Mouse (Mus musculus) embryonic facial prominence, embryonic 13.5 days (tissue): ENCODE results near the gene Ppp2r2c. TPM values are rescaled to one million over a fixed set of nuclear protein-coding genes. Genes with fewer than 3 reads are reported as not detected.

ENCODE experiments used
- ATAC-seq: fragments of 200-750 bp; cut with Nextera tagmentation; 2 replicates; pipeline ENCODE4 v1.8.0; 2017; ENCODE audit warnings: low read depth; ENCODE audit not compliant: insufficient number of reproducible peaks, insufficient read depth, low FRiP score, low TSS enrichment
- H3K27ac ChIP-seq: fragments of 300-500 bp; sonication (generic); 2 replicates; pipeline ENCODE4 v1.5.1; 2015; ENCODE audit warnings: moderate library complexity, mild to moderate bottlenecking, inconsistent platforms
- H3K27me3 ChIP-seq: fragments of 300-500 bp; sonication (generic); 2 replicates; pipeline ENCODE4 v1.6.1; 2015; ENCODE audit warnings: mild to moderate bottlenecking, inconsistent platforms
- H3K36me3 ChIP-seq: fragments of 300-500 bp; sonication (generic); 2 replicates; pipeline ENCODE4 v1.6.1; 2015; ENCODE audit warnings: mild to moderate bottlenecking, inconsistent platforms
- H3K4me1 ChIP-seq: fragments of 300-500 bp; sonication (generic); 2 replicates; pipeline ENCODE4 v1.6.1; 2015; ENCODE audit warnings: inconsistent platforms
- H3K4me2 ChIP-seq: fragments of 300-500 bp; sonication (generic); 2 replicates; pipeline ENCODE4 v1.6.1; 2015; ENCODE audit warnings: moderate library complexity, mild to moderate bottlenecking, inconsistent platforms
- H3K4me3 ChIP-seq: fragments of 300-500 bp; sonication (generic); 2 replicates; pipeline ENCODE4 v1.5.1; 2015; ENCODE audit warnings: mild to moderate bottlenecking, inconsistent platforms
- H3K9ac ChIP-seq: fragments of 300-500 bp; sonication (generic); 2 replicates; pipeline ENCODE4 v1.6.1; 2015; ENCODE audit warnings: mild to moderate bottlenecking, inconsistent platforms
- H3K9me3 ChIP-seq: fragments of 300-500 bp; sonication (generic); 2 replicates; pipeline ENCODE4 v1.6.1; 2016; ENCODE audit warnings: inconsistent platforms
- WGBS: fragments of 180-500 bp; shearing (Covaris S2); methylation state at CpG from one replicate; pipeline ENCODE4 v1.1.7; 2015; ENCODE audit warnings: mixed read lengths; 5-methylcytosine and 5-hydroxymethylcytosine counted together
- polyA plus RNA-seq: library from polyadenylated mRNA; unstranded; fragments of >200 nt; fragmentation: Nextera tagmentation; extraction: Ambion mirVana; gene quantifications from 2 replicates; pipeline ENCODE4 v1.2.1, GENCODE M21; 2015

The Ppp2r2c gene
- polyA plus RNA-seq, 1 experiment from 2014 or later, result 0.35 TPM

DNA sequence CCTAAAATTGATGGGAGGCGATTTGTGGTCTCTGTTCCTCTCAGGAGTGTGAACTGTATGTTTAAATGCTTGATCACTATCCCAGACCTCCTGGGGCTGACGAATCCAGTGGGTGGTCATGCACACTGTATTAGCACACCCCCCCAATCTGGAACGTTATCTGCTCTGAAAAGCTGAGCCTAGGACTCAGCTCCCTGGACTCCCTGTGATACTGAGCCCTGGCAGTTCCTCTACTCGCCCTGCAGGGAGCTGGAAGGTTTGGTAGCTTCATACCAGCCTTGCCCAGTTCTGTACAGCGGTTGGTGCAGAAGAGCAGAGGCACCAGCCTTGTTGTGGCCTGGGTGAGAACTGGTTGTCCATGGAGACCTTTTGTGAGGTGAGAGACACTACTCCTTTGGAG is 31.1 kb downstream of the Ppp2r2c start:
- 75% methylated on average over 5 of the region's 5 CpGs for WGBS
- H3K27ac ChIP-seq, result no peak overlapping the region
- H3K4me1 ChIP-seq, result peaks cover 9% of the 10 kb centered on the region; the same call in 1 of the 2 replicates
- H3K9ac ChIP-seq, result no peak overlapping the region
- no peak for ATAC-seq
- no peaks in the 10 kb centered on the region for H3K9me3 ChIP-seq
- H3K27me3 ChIP-seq, result no peaks in the 10 kb centered on the region
- H3K4me3 ChIP-seq, result no peak overlapping the region
- H3K4me2 ChIP-seq, result no peak overlapping the region
- no peaks in the 10 kb centered on the region for H3K36me3 ChIP-seq

DNA sequence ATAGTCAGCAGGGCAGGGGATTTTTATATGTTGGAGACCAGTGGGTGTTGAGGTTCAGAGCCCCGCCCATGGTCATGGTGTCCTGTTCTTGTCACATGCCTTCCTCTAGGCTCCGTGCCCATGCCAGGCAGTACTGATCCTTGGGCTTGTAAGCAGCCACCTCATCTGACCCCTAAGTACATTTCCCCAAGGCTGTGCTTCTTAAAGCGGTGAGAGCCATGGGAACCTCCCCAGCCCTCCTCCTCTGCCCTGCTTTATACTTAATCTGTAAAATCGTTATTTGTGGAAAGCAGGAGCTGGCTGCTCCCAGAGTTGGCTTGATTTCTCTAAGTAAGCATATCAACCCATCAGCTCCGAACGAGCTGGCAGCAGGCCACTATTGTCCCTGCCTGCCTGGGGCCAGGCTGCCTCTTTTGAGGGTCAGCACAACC is 31.9 kb downstream of the Ppp2r2c start:
- no peaks in the 10 kb centered on the region for H3K36me3 ChIP-seq
- no peak overlapping the region for H3K4me2 ChIP-seq
- 54% methylated on average over 6 of the region's 6 CpGs for WGBS
- H3K27me3 ChIP-seq, result no peaks in the 10 kb centered on the region
- ATAC-seq, result no peak
- H3K4me3 ChIP-seq, result no peak overlapping the region
- H3K27ac ChIP-seq, result no peak overlapping the region
- H3K9me3 ChIP-seq, result no peaks in the 10 kb centered on the region
- H3K4me1 ChIP-seq, result peaks cover 9% of the 10 kb centered on the region; the same call in 1 of the 2 replicates
- no peak overlapping the region for H3K9ac ChIP-seq

DNA sequence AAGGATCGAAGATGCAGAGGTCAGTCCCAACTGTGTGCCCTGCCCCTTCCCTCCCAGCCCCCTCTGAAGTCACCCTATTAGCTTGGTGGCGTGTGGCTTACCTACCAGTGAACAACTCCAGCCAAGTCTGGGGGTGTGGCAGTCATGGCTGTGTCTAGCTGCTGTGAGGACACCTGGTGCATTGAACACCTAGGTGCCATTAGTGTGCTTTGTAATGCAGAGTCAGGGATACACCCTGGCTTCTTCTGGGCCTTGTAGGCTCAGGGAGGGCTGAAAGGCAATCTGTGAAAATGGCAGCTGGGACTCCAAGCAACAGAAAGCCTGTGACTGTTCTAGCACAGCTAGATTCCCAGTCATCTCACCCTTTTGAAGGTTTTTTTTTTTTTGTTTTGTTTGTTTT is 34.5 kb downstream of the Ppp2r2c start:
- H3K9ac ChIP-seq, result no peak overlapping the region
- peaks cover 12% of the 10 kb centered on the region; the same call in 1 of the 2 replicates for H3K4me1 ChIP-seq
- no peak overlapping the region for H3K4me2 ChIP-seq
- H3K4me3 ChIP-seq, result no peak overlapping the region
- H3K9me3 ChIP-seq, result no peaks in the 10 kb centered on the region
- no peak overlapping the region for H3K27ac ChIP-seq
- ATAC-seq, result no peak
- H3K36me3 ChIP-seq, result no peaks in the 10 kb centered on the region
- H3K27me3 ChIP-seq, result no peaks in the 10 kb centered on the region
- WGBS, result 89% methylated on average over 2 of the region's 2 CpGs

DNA sequence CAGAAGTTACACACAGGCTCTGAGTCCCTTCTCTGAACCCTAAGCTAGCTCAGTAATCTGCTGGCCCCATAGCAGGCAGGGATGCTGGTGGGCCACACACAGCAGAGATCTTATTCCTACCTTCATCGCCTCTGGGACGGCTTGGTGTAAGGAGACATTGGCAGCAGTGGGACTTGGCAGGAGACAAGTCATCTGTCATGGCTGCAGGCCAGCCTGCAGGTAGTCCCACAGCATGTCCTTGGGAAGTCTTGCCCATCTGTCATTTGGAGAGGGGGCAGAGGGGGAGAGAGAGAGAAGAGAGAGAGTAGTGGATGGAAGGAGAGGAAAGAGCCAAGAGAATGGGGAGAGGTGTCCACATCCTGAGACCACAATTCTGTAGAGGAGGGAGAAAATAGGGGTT is 35.8 kb downstream of the Ppp2r2c start:
- H3K4me2 ChIP-seq, result no peak overlapping the region
- no peaks in the 10 kb centered on the region for H3K36me3 ChIP-seq
- no peak for ATAC-seq
- H3K4me1 ChIP-seq, result peaks cover 14% of the 10 kb centered on the region; the same call in 1 of the 2 replicates
- H3K4me3 ChIP-seq, result no peak overlapping the region
- H3K9me3 ChIP-seq, result no peaks in the 10 kb centered on the region
- no peaks in the 10 kb centered on the region for H3K27me3 ChIP-seq
- no peak overlapping the region for H3K9ac ChIP-seq
- WGBS, result 91% methylated on average over 2 of the region's 2 CpGs
- no peak overlapping the region for H3K27ac ChIP-seq

DNA sequence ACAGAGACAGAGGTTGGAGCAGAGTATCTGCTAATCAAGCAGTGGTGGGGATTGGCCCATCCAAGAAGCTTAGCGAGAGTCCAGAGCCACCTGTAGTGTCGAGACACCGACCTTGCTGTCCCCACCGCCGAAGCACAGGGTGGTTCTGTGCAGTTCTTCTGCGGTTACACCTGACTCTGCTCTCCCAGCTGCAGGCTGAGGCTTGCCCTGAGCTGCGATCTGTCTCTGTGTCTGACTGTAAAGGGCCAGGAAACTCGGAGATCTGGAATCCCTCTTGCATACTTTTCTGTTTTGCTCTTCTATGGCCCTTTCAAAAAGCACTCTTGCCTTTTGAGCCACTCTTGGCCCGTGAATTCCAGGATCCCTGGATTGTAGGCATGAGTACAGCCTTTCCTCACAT is 36.4 kb downstream of the Ppp2r2c start:
- Histone ChIP-seq H3K9me3 (no peaks in the 10 kb centered on the region), H3K4me1 (peaks cover 14% of the 10 kb centered on the region; the same call in 1 of the 2 replicates), H3K36me3 (no peaks in the 10 kb centered on the region), H3K4me2 (no peak overlapping the region), H3K9ac (no peak overlapping the region), H3K27ac (no peak overlapping the region), H3K4me3 (no peak overlapping the region), H3K27me3 (no peaks in the 10 kb centered on the region)
- ATAC-seq, result no peak
- 70% methylated on average over 9 of the region's 9 CpGs for WGBS

DNA sequence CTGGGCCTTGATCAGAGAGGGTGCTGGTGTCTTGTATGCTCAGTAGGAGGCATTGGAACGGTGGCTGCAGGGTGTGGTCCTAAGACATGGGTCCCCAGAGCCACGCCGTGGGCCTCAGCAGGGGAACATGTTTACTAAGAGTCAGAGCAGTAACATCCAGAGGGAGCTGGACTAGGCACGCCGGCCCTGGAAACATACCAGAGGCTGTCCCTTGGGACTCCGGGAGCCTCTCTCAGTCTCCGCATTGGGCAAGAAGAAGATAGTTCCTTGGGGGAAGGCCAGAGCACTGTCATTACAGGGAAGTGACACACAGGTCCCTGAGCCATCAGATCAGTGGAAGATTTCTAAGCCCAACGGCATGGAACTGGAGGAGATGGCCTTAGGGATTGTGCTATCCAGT is 36.9 kb downstream of the Ppp2r2c start:
- ATAC-seq, result no peak
- Histone ChIP-seq H3K9ac (no peak overlapping the region), H3K27ac (no peak overlapping the region), H3K4me3 (no peak overlapping the region), H3K9me3 (no peaks in the 10 kb centered on the region), H3K27me3 (no peaks in the 10 kb centered on the region), H3K4me1 (peaks cover 9% of the 10 kb centered on the region; the same call in 1 of the 2 replicates), H3K4me2 (no peak overlapping the region), H3K36me3 (no peaks in the 10 kb centered on the region)
- 68% methylated on average over 8 of the region's 8 CpGs for whole genome bisulfite sequencing

DNA sequence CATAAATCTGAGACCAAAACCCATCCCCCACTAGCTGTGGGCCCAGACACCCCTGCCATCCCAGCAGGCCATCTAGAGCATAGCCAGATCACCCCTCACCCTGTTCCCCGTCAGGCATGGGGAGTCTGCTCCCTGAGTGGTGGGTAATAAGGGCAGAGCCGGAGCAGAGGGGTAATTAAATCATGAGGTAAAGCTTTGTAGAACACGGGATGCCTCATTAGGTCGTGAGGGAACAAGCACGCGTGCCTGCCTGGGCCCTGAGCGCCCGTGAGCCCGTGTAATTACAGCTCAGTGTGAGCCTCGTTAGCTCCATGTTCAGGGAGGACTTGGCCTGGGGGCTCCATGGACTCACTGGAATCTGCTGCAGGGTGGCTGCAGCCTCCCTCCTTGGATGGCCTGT is 39.4 kb downstream of the Ppp2r2c start:
- no peak for ATAC-seq
- Histone ChIP-seq H3K9me3 (no peaks in the 10 kb centered on the region), H3K36me3 (no peaks in the 10 kb centered on the region), H3K4me1 (0 out of 2 replicates have a peak, but pooled peaks cover 4% of the 10 kb centered on the region), H3K9ac (no peak overlapping the region), H3K4me3 (no peak overlapping the region), H3K4me2 (no peak overlapping the region), H3K27ac (no peak overlapping the region), H3K27me3 (peaks cover 4% of the 10 kb centered on the region; the same call in 1 of the 2 replicates)
- 37% methylated on average over 10 of the region's 10 CpGs for WGBS

DNA sequence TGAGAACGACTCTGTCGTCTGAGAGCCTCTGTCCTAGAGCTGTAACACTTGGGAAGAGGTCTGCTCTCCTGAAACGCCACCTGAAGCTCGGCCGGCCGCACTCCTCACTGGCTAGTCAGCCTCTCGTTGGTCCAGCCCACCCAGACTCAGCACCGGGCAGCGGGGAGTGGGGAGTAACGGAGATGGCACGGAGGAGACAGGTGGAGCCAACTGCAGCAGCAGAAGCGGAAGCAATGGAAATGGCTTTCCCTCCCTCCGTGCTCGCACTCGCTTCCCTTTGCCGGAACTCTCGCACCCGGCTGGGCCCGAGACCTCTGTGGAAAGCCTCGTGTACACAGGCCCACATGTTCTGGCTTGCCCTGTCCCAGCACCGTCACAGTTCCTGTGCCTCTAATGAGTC is 41.2 kb downstream of the Ppp2r2c start:
- H3K4me3 ChIP-seq, result no peak overlapping the region
- no peaks in the 10 kb centered on the region for H3K36me3 ChIP-seq
- H3K27ac ChIP-seq, result no peak overlapping the region
- no peaks in the 10 kb centered on the region for H3K9me3 ChIP-seq
- H3K27me3 ChIP-seq, result peaks cover 4% of the 10 kb centered on the region; the same call in 1 of the 2 replicates
- ATAC-seq, result no peak
- WGBS, result 83% methylated on average over 21 of the region's 21 CpGs
- 0 out of 2 replicates have a peak, but pooled peaks cover 4% of the 10 kb centered on the region for H3K4me1 ChIP-seq
- H3K9ac ChIP-seq, result no peak overlapping the region
- H3K4me2 ChIP-seq, result no peak overlapping the region

DNA sequence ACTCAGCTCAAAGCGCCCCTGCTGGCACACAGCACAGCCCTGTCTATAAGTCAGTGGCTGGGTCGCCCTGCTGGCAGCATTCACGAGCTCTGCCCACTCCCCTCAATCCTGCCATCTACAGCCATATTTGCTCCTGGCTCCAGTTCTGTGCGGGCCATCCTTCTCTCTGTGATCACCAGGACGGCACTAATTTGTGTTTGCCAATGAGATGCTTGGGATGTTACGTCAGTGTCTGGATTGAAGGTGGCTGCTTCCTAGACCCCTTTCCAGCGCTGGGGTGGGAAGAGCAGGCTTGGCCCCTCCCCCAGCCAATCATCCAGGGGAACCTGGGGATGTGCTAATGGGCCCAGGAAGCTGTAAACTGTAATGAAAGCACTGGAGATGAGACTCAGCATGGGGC is 42.7 kb downstream of the Ppp2r2c start:
- 39% methylated on average over 7 of the region's 7 CpGs for WGBS
- Histone ChIP-seq H3K36me3 (no peaks in the 10 kb centered on the region), H3K27me3 (peaks cover 4% of the 10 kb centered on the region; the same call in 1 of the 2 replicates), H3K27ac (no peak overlapping the region), H3K9ac (no peak overlapping the region), H3K4me3 (no peak overlapping the region), H3K4me1 (0 out of 2 replicates have a peak, but pooled peaks cover 4% of the 10 kb centered on the region), H3K9me3 (no peaks in the 10 kb centered on the region), H3K4me2 (no peak overlapping the region)
- ATAC-seq, result no peak

DNA sequence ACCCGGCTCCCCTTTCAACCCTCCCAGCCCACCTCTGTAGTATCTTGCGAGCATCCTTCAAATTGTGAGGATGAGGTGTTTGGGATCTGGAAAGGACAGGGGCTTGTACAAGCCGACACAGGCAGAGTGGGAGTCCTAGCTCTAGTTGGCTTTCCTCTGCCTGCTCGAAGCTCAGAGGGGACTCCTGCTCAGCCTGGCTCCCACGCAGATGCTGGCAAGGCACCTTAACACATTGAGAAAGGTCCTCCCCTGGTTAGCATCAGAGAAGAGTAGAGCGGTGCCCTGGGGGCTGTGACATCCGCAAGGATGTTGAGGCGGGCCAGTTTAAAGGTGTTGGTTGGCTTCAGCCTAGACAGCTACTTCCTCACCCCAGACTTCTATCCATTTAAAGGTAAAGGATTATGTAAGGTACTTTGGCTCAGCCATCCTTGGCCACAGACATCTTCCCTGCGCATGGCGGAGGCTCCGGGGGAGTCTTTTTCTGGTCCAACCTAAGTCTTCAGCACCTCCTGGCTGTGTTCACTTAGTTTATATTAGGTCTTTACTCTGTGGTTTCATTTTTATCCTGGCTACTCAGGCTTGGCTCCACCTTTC is 43.5 kb downstream of the Ppp2r2c start:
- no peaks in the 10 kb centered on the region for H3K36me3 ChIP-seq
- no peak for ATAC-seq
- no peak overlapping the region for H3K27ac ChIP-seq
- H3K4me1 ChIP-seq, result 0 out of 2 replicates have a peak, but pooled peaks cover 4% of the 10 kb centered on the region
- 75% methylated on average over 11 of the region's 11 CpGs for WGBS
- H3K4me3 ChIP-seq, result no peak overlapping the region
- no peaks in the 10 kb centered on the region for H3K9me3 ChIP-seq
- H3K9ac ChIP-seq, result no peak overlapping the region
- peaks cover 4% of the 10 kb centered on the region; the same call in 1 of the 2 replicates for H3K27me3 ChIP-seq
- H3K4me2 ChIP-seq, result no peak overlapping the region

DNA sequence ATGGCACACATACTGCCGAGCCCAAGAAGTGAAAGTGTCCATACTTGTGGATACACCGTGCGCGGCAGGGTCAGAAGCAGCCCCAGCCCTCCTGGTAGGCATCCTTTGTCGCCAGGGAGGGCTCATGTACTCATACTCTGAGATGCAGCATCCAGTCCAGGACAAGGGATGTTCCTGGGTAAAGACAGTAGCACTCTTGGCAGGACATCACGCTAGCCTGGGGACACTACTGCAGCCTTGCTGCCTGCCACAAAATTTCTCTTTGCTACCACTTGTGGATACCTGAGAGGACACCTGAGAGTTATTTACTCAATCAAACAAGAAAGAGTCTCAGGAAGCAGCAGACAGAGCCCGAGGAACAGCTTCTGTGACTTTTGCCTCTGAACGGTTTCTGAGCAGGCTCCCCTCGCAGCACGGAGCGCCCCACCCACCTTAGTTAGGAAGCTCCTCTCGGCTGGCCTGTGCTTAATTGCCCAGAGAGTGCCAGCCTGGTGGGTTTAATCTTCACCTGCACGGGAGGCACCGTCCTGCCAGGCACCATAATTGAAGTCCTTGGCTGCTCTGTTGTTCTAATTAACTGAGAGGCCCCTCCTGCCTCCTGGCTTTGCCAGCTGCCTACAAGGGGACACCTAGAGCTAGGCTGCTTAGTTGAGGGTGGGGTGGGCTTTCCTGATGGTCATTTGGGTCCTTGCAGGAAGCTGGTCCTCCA is 44.4 kb downstream of the Ppp2r2c start:
- Histone ChIP-seq H3K4me2 (no peak overlapping the region), H3K27ac (no peak overlapping the region), H3K27me3 (peaks cover 4% of the 10 kb centered on the region; the same call in 1 of the 2 replicates), H3K9me3 (no peaks in the 10 kb centered on the region), H3K4me1 (0 out of 2 replicates have a peak, but pooled peaks cover 2% of the 10 kb centered on the region), H3K4me3 (no peak overlapping the region), H3K9ac (no peak overlapping the region), H3K36me3 (no peaks in the 10 kb centered on the region)
- no peak for ATAC-seq
- 64% methylated on average over 14 of the region's 14 CpGs for WGBS

DNA sequence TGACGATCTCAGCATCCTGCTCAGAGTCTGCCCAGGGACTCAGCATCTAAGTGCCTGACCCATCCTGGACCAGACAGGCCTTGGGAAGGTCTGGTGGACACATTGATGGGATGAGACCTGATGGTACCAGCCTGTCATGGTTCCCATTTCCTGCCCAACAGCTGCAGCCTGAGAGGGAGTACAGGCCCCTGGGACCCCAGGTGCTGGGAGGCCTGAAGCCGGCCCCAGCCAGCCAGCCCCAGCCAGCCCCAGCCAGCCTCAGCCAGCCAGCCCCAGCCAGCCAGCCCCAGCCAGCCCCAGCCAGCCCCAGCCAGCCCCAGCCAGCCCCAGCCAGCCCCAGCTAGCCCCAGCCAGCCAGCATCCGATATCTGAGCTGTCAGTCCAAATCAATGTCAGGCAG is 46.9 kb downstream of the Ppp2r2c start:
- H3K27me3 ChIP-seq, result peaks cover 4% of the 10 kb centered on the region; the same call in 1 of the 2 replicates
- H3K27ac ChIP-seq, result no peak overlapping the region
- H3K4me2 ChIP-seq, result no peak overlapping the region
- H3K4me1 ChIP-seq, result peaks cover 3% of the 10 kb centered on the region; the same call in 1 of the 2 replicates
- no peak overlapping the region for H3K4me3 ChIP-seq
- no peak overlapping the region for H3K9ac ChIP-seq
- ATAC-seq, result no peak
- no peaks in the 10 kb centered on the region for H3K9me3 ChIP-seq
- 53% methylated on average over 3 of the region's 3 CpGs for WGBS
- no peaks in the 10 kb centered on the region for H3K36me3 ChIP-seq
